Mouse (Mus musculus) liver, postnatal 0 days (tissue): Measurements from ENCODE around the gene Lrrc4. TPM values are rescaled to one million over a fixed set of nuclear protein-coding genes. Genes with fewer than 3 reads are reported as not detected.

Source experiments
- ATAC-seq: fragments of 200-750 bp; cut with Nextera tagmentation; 2 replicates; pipeline ENCODE4 v1.8.0; 2017; ENCODE audit warnings: mild to moderate bottlenecking, moderate library complexity
- DNase-seq: peaks from one replicate; pipeline ENCODE4 v3.0.0-alpha.2; 2016
- H3K27ac ChIP-seq: fragments of 300-500 bp; sonication (generic); 2 replicates; pipeline ENCODE4 v1.5.1; 2014; ENCODE audit warnings: antibody characterized with exemption, moderate library complexity, mild to moderate bottlenecking, low read depth
- H3K27me3 ChIP-seq: fragments of 300-500 bp; sonication (generic); 2 replicates; pipeline ENCODE4 v1.6.1; 2014; ENCODE audit warnings: low read length, control low read depth, mixed read lengths; ENCODE audit not compliant: insufficient read depth
- H3K36me3 ChIP-seq: fragments of 300-500 bp; sonication (generic); replicated peaks from 2 replicates; pipeline ENCODE4 v1.6.1; 2014; ENCODE audit warnings: mild to moderate bottlenecking, control low read depth, low read length, moderate library complexity, mixed read lengths; ENCODE audit not compliant: insufficient read depth
- H3K4me1 ChIP-seq: fragments of 300-500 bp; sonication (generic); 2 replicates; pipeline ENCODE4 v1.6.1; 2014; ENCODE audit warnings: antibody characterized with exemption, mild to moderate bottlenecking, control low read depth; ENCODE audit not compliant: insufficient read depth
- H3K4me2 ChIP-seq: fragments of 300-500 bp; sonication (generic); 2 replicates; pipeline ENCODE4 v1.6.1; 2014; ENCODE audit warnings: low read depth, mild to moderate bottlenecking, low read length, moderate library complexity, mixed read lengths
- H3K4me3 ChIP-seq: fragments of 300-500 bp; sonication (generic); 2 replicates; pipeline ENCODE4 v1.5.1; 2014; ENCODE audit warnings: low read depth, low read length
- H3K9ac ChIP-seq: fragments of 300-500 bp; sonication (generic); replicated peaks from 2 replicates; pipeline ENCODE4 v1.6.1; 2014; ENCODE audit warnings: mild to moderate bottlenecking, moderate library complexity
- H3K9me3 ChIP-seq: fragments of 300-500 bp; sonication (generic); 2 replicates; pipeline ENCODE4 v1.6.1; 2016; ENCODE audit warnings: mild to moderate bottlenecking, control low read depth, low read length, mixed read lengths
- CTCF ChIP-seq: sonication (generic); IDR thresholded peaks from 2 replicates; pipeline ENCODE4 v1.5.1; 2016; ENCODE audit warnings: antibody characterized with exemption, low read depth
- EP300 ChIP-seq: IDR thresholded peaks from 2 replicates; pipeline ENCODE4 v1.6.1; 2016; ENCODE audit warnings: antibody characterized with exemption, low read depth, mild to moderate bottlenecking
- WGBS: fragments of 180-500 bp; shearing (Covaris S2); extraction: QIAGEN DNeasy Blood & Tissue Kit; methylation state at CpG from one replicate; pipeline ENCODE4 v1.1.7; 2014; ENCODE audit not compliant: insufficient replicate concordance; 5-methylcytosine and 5-hydroxymethylcytosine counted together
- polyA plus RNA-seq: library from polyadenylated mRNA; unstranded; fragments of >200 nt; fragmentation: Nextera tagmentation; extraction: Ambion mirVana; gene quantifications from 2 replicates; pipeline ENCODE4 v1.2.1, GENCODE M21; 2015

Gene Lrrc4
- polyA plus RNA-seq, 1 experiment from 2014 or later, result 0.08 TPM

DNA sequence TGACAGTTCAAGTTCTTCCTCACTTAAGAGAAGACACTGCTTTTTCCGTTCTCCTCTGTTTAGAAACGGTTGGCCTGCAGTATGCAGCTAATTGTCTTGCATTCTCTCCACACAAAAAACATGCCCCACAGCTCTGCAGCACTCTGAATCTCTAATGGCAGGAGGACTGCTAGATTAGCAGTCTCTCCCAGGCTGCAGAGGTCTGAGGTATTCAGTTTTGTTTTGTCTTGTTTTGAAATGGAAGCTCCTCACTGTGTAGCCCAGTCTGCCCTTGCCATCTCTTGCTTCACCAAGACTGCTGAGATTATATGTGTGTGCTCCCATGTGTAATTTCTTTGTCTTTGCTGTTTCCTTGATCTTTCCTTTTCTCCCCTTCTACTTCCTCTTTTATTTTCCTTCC is 101.9 kb downstream of the Lrrc4 start:
- Histone ChIP-seq H3K4me2 (no peak overlapping the region), H3K4me1 (0 out of 2 replicates have a peak, but pooled peaks cover 7% of the 10 kb centered on the region), H3K27me3 (no peaks in the 10 kb centered on the region), H3K9ac (no peak overlapping the region), H3K4me3 (no peak overlapping the region), H3K9me3 (no peaks in the 10 kb centered on the region), H3K36me3 (no peaks in the 10 kb centered on the region), H3K27ac (no peak overlapping the region)
- no peak for TF ChIP-seq CTCF
- no peak for TF ChIP-seq EP300
- 47% methylated on average over 2 of the region's 2 CpGs for WGBS
- no peak for DNase-seq
- ATAC-seq, result no peak

DNA sequence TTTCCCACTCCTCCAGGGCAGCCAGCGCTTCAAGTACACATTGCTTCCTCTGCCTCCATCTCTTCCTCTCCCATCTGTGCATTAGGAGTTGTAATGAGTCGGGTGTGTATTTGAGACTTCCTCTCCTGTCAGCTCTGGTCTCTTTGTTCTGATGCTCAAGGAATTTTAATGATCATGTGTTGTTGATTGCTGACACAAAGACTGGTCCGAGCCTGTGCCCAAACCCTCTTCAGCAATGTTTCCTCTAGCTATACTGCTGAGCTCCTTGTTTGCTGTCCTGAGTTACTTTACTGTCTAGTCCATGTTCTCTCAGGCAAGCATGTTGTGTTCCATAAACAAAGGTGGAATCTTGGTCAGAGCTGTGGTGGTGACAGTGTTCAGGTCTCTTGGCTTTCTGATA is 102.3 kb downstream of the Lrrc4 start:
- no peak for ATAC-seq
- no peaks in the 10 kb centered on the region for H3K27me3 ChIP-seq
- H3K9ac ChIP-seq, result no peak overlapping the region
- no peaks in the 10 kb centered on the region for H3K36me3 ChIP-seq
- TF ChIP-seq CTCF (no peak), EP300 (no peak)
- no peak for DNase-seq
- H3K27ac ChIP-seq, result no peak overlapping the region
- H3K4me1 ChIP-seq, result 0 out of 2 replicates have a peak, but pooled peaks cover 7% of the 10 kb centered on the region
- H3K9me3 ChIP-seq, result no peaks in the 10 kb centered on the region
- WGBS, result 56% methylated on average over 3 of the region's 3 CpGs
- H3K4me2 ChIP-seq, result no peak overlapping the region
- no peak overlapping the region for H3K4me3 ChIP-seq

DNA sequence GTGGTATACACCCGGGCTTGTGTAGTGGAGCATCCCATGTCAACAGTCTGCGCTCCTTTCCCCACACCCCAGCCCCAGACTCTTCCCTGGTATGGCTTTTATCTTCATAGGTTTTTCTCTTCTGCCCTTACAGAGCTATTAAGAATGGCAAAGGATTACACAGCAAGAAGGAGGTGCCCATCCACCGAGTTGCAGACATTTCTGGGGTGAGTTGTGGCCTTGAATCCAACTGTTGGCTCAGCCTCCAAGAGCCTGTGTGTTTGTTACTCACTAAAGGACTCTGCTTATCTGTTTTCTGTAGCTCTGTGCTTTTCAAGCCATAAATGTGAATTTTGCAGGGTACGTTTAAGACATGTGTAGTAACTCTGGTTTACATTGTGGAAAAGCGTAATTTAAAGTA is 106.8 kb downstream of the Lrrc4 start:
- DNase-seq (no peak), ATAC-seq (no peak)
- 0 out of 2 replicates have a peak, but pooled peaks cover 2% of the 10 kb centered on the region for H3K4me1 ChIP-seq
- WGBS, result 78% methylated on average over 5 of the region's 5 CpGs
- H3K36me3 ChIP-seq, result 0 out of 2 replicates have a peak, but pooled peaks cover 3% of the 10 kb centered on the region
- no peaks in the 10 kb centered on the region for H3K9me3 ChIP-seq
- H3K27ac ChIP-seq, result no peak overlapping the region
- no peak overlapping the region for H3K4me3 ChIP-seq
- H3K4me2 ChIP-seq, result no peak overlapping the region
- no peak overlapping the region for H3K9ac ChIP-seq
- no peaks in the 10 kb centered on the region for H3K27me3 ChIP-seq
- TF ChIP-seq EP300 (no peak), CTCF (no peak)

DNA sequence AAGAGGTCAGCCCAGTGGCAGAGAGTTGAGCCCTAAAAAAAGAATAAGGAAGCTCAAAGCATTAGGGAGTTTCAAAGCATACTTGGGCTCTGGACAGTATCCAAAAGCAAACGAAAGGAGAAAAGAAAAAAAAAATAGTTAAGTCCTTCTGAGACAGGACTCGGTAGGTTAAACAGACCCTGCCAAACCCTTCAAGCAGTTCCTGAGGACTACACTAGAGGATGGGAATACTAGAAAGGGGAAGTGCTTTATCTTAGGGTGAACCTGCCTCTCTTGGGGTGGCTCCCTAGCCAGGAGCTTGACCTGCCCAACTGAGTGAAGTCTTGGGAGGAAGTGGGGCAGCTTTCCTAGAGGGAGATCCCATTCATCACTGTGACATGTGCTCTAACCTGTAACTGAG is 108.5 kb downstream of the Lrrc4 start:
- Histone ChIP-seq H3K27me3 (no peaks in the 10 kb centered on the region), H3K4me3 (no peak overlapping the region), H3K27ac (no peak overlapping the region), H3K9me3 (no peaks in the 10 kb centered on the region), H3K9ac (no peak overlapping the region), H3K4me1 (no peaks in the 10 kb centered on the region), H3K4me2 (no peak overlapping the region), H3K36me3 (0 out of 2 replicates have a peak, but pooled peaks cover 3% of the 10 kb centered on the region)
- no peak for TF ChIP-seq CTCF
- TF ChIP-seq EP300, result no peak
- DNase-seq (no peak), ATAC-seq (no peak)
- WGBS, result 32% methylated on average over 2 of the region's 2 CpGs

DNA sequence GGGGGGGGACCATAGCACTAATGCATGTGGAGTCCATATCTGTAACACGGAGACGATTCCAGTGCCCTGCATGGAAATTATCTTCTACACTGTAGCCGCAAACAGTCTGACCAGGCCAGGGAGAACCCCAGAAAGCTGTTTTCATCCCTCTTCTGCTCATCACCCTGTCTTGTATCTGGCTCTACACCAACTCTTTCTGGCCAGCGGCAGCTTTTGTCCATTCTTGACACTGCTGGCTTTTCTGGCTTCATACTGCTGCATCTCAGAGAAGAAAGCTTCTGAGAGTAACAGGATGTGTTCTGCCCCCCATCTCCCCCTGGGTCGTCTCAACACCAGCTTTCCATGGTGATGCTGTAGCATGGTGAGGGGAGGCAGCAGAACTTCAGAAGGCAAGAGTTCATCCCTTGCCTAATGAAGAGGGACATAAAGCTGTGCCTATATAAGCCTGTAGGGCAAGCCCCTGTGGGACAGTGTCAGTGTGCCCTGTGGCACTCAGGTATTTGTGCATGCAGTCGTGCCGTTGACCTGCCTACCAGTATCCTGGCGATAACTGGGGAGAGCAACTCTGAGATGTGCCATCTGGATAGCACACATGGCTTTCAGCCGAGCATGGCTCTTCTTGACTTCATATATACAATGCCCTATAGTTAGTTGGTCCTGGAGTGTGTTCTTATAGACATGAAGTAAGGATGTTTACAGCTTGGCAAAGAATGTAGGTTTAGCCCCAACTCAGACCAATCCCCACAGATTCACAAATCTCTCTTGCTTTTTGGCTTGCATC is 111.0 kb downstream of the Lrrc4 start:
- H3K27me3 ChIP-seq, result no peaks in the 10 kb centered on the region
- no peak overlapping the region for H3K4me2 ChIP-seq
- DNase-seq (no peak), ATAC-seq (no peak)
- H3K9me3 ChIP-seq, result no peaks in the 10 kb centered on the region
- H3K36me3 ChIP-seq, result 0 out of 2 replicates have a peak, but pooled peaks cover 3% of the 10 kb centered on the region
- H3K4me3 ChIP-seq, result no peak overlapping the region
- H3K9ac ChIP-seq, result no peak overlapping the region
- TF ChIP-seq EP300 (no peak), CTCF (no peak)
- no peak overlapping the region for H3K27ac ChIP-seq
- WGBS, result 85% methylated on average over 9 of the region's 9 CpGs
- no peaks in the 10 kb centered on the region for H3K4me1 ChIP-seq

DNA sequence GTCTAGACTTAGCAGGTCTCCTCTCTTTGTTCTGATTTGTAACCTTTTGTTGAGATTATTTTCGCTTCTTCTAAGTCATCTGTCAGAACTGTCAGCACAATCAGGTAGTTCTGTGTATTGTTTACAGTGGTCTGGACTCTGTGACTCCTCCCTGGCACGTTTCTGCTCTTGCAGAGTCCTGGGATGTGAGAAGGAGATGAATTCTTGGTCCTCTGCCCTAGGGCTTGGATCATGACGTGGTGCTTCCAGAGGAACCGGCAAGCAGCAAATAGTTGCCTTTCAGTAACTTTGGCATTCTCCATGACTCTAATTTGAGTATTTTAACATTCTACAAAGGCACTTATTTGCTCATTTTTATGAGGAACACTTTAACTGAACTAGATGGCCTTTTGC is 113.7 kb downstream of the Lrrc4 start:
- Histone ChIP-seq H3K4me3 (no peak overlapping the region), H3K4me1 (no peaks in the 10 kb centered on the region), H3K36me3 (no peaks in the 10 kb centered on the region), H3K27me3 (no peaks in the 10 kb centered on the region), H3K9me3 (no peaks in the 10 kb centered on the region), H3K4me2 (no peak overlapping the region), H3K27ac (no peak overlapping the region), H3K9ac (no peak overlapping the region)
- whole genome bisulfite sequencing, result 62% methylated on average over 4 of the region's 4 CpGs
- ATAC-seq (no peak), DNase-seq (no peak)
- no peak for TF ChIP-seq CTCF
- no peak for TF ChIP-seq EP300
